Mouse (Mus musculus): ENCODE results near the gene Pspc1.

Pspc1 gene

DNA sequence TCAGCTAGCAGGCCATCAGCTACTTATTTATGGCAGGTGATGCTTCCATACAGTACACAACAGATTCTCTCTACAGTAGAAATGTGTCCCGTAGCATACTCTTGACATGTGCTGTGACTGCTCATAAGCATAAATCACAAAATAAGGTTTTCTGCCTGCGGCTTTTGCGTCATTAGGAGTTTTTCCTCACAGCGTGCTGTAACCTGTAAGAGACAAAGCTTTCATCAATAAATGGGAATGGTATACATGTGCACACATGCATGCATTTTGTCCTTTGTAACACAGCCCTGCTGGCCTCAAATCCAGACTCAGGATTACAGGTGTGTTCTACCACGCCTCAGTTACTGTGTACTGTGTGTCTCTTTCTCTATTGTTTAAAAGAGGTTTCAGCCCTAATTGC is 80.3 kb downstream of the Pspc1 start:
- DNase-seq (ENCODE audit: low spot score) = no peak

DNA sequence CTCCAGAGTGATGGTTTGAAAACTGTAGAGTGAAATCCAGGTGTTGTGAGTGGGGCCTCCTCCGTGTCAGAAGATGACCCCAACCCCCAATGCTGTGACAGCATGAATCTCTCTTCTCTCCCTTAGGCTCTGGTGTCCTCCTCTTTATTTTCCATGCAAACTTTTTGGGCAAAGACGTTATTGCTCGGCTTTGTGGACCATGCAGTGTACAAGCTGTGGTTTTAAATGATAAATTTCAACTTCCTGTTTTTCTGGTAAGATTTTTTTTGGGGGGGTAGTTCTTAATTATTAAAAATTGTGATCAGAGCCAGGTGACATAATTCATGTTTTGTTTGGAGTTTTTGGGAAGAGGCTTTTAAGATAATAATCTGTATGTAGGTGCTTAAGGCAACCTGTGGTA is 82.6 kb downstream of the Pspc1 start:
- no peak for DNase-seq (ENCODE audit: low spot score)

DNA sequence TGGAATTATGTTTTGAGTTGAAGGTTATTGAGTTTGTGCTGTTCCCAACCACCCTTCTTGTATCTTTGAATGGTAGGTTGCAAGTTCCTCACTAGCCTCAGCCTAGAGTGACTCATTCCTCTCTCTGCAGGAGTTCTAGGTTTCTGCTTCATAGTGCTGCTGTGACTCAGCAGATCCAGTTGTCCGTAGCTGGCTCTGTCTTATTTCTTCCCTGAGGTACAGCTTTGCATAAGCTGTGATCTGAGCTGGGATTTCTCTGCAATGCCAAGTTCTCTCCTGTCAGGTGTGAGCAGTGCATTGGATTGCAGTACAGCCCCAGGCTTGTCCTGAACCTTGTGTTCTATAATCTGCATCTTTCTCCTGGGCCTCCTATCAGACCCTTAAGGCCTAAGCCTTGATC is 88.3 kb downstream of the Pspc1 start:
- DNase-seq (ENCODE audit: low spot score) = no peak

DNA sequence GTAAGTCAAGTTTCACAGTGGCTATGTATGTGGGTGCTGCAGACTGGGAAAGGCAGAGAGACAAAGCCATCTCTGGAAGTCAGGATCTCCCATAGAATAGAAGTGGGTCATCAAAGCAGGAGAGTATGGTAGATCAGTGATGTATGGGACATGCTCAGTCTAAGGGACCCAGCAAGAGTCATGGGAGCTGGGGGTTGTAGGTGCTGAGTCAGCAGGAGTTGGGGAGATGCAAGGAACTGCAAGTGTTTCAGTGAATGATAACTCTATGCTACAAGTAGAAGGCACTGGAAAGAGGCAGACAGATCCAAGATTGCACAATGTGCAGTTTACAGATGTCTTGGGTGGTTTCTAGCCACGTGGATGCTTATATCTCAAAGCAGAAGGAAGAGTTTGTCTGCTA is 89.0 kb downstream of the Pspc1 start:
- DNase-seq (ENCODE audit: low spot score) = no peak

DNA sequence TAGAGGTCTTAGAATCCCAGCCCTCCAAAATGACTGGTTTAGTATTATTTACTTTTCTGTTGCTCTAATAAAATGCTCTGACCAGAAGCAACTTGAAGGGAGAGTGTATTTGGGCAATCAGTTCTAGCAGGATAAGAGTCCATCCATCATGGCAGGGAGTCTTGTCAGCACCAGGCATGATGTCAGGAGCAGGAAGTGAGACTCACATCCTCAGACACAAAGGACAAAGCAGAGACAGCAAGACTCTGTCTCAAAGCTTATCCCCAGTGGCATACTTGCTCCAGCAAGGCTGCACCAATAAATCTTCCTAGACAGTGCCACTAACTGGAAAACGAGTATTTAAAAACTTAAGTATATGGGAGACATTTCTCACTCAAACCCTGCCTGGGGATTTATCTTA is 92.7 kb downstream of the Pspc1 start:
- DNase-seq (ENCODE audit: low spot score) = peak; percentile 51
